Mouse (Mus musculus): ENCODE data around the gene Cxcr6. TPM values are rescaled to one million over a fixed set of nuclear protein-coding genes. Genes with fewer than 3 reads are reported as not detected.

The Cxcr6 gene
- polyA plus RNA-seq, 1 experiment from 2014 or later: 17.8 TPM

DNA sequence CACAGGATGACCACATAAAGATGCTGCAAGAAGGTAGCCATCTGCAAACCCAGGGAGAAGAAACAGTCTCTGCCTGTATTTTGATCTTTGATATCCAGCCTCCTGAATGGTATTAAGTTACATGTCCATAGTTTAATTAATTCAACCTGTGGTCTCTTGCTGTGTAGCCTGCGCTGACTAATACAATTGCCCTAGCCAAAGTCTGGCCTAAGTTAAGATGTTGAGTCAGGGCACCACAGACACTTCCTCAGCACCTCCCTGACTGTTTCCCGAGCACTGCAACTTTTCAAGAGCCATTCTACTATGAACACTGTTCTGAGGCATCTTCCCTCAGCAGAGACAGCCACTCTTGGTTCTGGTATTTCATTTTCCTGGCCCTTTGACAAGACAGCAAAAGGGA lies 12.3 kb downstream of the Cxcr6 start:
- DNase-seq (ENCODE audit: low spot score): no peak

GRCm38 (mm10) chr9:123826631-123827030 lies 20.4 kb downstream of the Cxcr6 start:
- no peak for DNase-seq (ENCODE audit: low spot score)

- DNase-seq (ENCODE audit: low spot score): no peak
Measured at GRCm38 (mm10) chr9:123828916-123829315, 22.6 kb downstream of the Cxcr6 start.

GRCm38 (mm10) chr9:123835851-123836250 lies 29.6 kb downstream of the Cxcr6 start:
- no peak for DNase-seq (ENCODE audit: low spot score)

DNA sequence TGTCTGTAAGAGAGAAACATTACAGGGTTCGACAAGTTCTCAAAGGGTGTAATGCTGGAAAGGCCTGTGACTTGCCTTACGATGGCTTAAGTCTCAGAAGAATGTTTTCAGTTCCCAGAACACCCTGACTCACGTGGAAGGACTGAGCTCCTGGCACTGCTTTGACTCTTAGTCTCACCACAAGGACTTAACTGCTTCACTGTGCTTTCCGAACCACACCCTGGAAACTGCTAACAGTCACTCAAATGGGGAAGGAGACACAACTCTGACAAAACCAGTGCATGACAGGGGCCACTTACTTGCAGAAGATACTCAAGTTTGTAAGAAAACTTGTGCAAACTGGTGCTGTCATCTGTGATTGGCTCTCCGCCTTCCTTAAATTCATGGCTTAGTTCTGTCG lies 34.0 kb downstream of the Cxcr6 start:
- DNase-seq (ENCODE audit: low spot score): no peak

GRCm38 (mm10) chr9:123844468-123844867 lies 38.2 kb downstream of the Cxcr6 start:
- DNase-seq (ENCODE audit: low spot score): no peak

DNA sequence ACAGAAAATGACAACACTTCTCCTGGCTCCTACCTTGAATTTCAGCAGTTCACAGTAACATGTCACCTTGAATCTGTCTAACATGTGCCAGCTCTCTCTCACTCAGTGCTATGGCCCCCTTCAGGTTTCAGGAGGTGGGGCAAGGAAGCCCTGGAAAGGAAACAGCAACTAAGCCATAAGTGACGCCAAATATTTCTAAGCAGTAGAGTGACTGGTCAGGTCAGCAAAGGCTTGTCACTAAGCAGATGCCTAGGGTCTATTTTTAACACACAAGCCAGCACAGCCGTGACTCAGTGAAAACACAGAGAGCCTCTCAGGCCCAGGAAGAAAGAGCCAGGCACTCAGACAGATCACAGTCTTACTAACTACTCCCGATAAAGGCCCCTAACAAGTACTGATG lies 38.8 kb downstream of the Cxcr6 start:
- DNase-seq (ENCODE audit: low spot score): peak; percentile 24

DNA sequence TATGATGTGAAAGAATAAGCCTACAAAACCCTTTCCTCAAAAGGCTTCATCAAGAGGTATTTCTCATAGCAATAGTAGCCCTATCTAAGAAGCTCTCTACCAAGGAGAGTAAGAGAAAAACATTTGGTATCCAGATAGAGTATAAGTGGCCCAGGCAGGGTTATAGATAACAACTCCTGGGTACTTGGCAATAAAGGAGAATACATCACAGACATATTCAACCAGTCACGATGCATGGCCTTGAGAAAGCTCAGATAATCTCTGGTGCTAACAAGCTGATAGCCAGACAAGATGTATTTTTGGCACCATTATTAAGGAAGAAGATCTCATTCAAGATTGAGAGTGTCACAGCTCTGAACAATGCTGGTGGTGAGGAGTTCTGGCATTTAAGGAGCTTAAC lies 40.2 kb downstream of the Cxcr6 start:
- no peak for DNase-seq (ENCODE audit: low spot score)

- DNase-seq (ENCODE audit: low spot score): peak; percentile 33
Measured at GRCm38 (mm10) chr9:123849976-123850695, 43.9 kb downstream of the Cxcr6 start.

DNA sequence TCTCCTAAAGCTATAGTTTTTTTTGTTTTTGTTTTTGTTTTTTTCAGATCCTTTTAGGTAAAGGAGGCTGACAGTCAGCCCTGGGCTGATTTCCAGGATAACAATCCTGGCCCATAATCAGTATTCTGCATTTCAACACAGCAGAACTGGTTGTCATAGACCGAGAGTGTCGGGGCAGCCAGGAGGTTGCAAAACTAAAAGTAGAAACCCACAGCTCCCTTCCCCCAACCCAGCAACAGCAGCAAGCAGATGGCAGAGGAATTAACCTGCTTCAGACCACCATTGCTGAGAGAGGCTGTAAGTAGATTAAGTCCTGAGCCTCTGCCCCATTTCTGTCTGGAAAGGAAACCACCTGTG lies 44.4 kb downstream of the Cxcr6 start:
- peak; percentile 80 for DNase-seq (ENCODE audit: low spot score)

DNA sequence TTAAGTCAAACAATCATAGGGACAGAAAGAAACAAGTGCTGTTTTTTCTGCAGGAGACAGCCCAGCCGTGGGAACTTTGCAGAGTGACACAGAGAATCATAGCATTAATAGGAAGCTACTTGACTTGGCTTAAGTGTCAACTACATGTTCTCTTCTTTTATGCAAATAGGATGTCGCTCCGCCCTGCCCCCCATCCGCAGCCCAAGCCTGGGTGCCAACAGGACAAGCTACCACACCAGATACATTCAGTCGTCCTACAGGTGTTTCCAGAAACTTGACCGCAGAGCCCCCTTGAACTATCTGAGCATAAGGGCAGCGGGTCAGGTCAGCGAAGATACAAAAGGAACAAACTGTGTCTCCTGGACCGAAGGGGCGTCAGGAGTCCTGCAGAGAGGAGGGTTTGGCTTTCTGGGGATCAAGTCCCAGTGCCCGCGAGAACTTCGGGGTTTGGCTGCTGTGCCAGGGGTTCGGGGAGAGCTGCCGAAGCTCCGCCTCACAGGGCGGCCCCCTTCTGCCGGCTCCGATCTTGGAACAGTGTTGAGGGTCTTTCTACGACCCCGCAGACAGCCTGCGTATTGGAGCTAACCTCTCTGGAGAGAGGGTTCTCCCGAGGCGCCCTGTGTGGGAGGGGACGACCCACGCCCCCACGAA lies 44.9 kb downstream of the Cxcr6 start:
- peak; percentile 83 for DNase-seq (ENCODE audit: low spot score)

GRCm38 (mm10) chr9:123851713-123852448 lies 45.6 kb downstream of the Cxcr6 start, which contains the start of gene Fyco1:
Gene Fyco1, minus strand, starts transcription at chr9:123851899.
- peak; percentile 96 for DNase-seq (ENCODE audit: low spot score)

DNA sequence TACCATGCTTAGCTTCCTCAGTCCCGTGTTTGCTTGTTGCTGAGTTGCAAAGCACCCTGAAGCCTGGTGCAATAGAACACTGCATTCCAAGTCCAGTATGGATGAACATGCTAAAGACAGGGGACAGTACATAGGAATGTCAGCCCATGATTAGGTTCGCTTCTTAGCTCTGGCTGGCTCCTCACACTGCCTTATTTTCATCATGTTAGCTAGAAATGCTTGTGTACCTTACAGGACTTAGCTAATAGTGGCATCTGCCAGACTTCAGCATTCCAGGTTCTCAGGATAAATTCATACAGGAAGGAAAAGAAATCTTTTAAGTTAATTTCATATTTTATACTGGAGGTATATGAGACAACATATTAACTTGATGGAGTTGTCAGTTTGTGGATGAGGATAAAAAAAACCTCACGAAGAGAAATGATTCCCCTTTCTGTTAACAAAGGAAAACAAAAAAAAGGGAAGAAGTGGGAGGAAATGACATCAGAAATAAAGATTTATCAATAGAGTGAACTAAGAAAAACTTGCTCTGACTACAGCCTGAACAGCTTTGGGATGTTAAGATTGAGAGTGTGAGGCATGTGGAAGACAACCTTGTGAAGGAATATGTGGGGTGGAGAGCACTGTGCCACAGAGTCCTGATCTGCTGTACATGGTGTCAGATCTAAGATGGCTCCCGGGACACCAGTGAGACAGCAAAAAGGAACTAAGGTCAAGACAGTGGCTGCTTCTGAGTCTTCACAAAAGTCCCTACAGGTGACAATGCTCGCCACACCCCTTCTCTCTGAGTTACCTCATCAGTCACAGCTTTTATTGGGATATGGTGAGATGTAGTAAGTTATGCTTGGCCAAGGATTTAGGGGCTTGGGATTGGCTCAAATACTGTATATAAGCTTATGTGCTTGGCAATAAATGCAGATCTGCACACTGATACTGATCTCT lies 46.4 kb downstream of the Cxcr6 start:
- DNase-seq (ENCODE audit: low spot score): no peak

- no peak for DNase-seq (ENCODE audit: low spot score)
Measured at GRCm38 (mm10) chr9:123856836-123857235, 50.6 kb downstream of the Cxcr6 start.

Other genes starting within 250 kb of the Cxcr6 start
- gene Slc6a20b, start 173.9 kb upstream of the Cxcr6 start, polyA plus RNA-seq (2015; fragmentation: Nextera tagmentation; extraction: Ambion mirVana): 0.12 and 0.13 TPM in 2 replicates
- gene Ccr9, start 128.0 kb upstream of the Cxcr6 start, polyA plus RNA-seq (2015; fragmentation: Nextera tagmentation; extraction: Ambion mirVana): 438 and 524 TPM in 2 replicates
- 0.86 and 1.4 TPM in 2 replicates for gene Slc6a20a, start 127.6 kb upstream of the Cxcr6 start, polyA plus RNA-seq (2015; fragmentation: Nextera tagmentation; extraction: Ambion mirVana)
- 143 and 152 TPM in 2 replicates for gene Lztfl1, start 88.8 kb upstream of the Cxcr6 start, polyA plus RNA-seq (2015; fragmentation: Nextera tagmentation; extraction: Ambion mirVana)
- gene Fyco1, start 45.4 kb downstream of the Cxcr6 start, polyA plus RNA-seq (2015; fragmentation: Nextera tagmentation; extraction: Ambion mirVana): 5.6 and 10.3 TPM in 2 replicates
- gene Xcr1, start 55.6 kb downstream of the Cxcr6 start, polyA plus RNA-seq (2015; fragmentation: Nextera tagmentation; extraction: Ambion mirVana): 0.75 and 1.0 TPM in 2 replicates
- gene Ccr1, start 162.2 kb downstream of the Cxcr6 start, polyA plus RNA-seq (2015; fragmentation: Nextera tagmentation; extraction: Ambion mirVana): 3.1 and 3.2 TPM in 2 replicates
- gene Ccr1l1, start 171.9 kb downstream of the Cxcr6 start, polyA plus RNA-seq (2015; fragmentation: Nextera tagmentation; extraction: Ambion mirVana): not detected in 2 replicates
- gene Ccr3, start 215.5 kb downstream of the Cxcr6 start, polyA plus RNA-seq (2015; fragmentation: Nextera tagmentation; extraction: Ambion mirVana): 0.08 and 0.10 TPM in 2 replicates